Mouse (Mus musculus) midbrain, embryonic 12.5 days (tissue): ENCODE results near the gene Opalin. TPM values are rescaled to one million over a fixed set of nuclear protein-coding genes. Genes with fewer than 3 reads are reported as not detected.

Experiments used
- ATAC-seq: fragments of 200-750 bp; cut with Nextera tagmentation; 2 replicates; pipeline ENCODE4 v1.8.0; 2017; ENCODE audit warnings: low read depth, moderate TSS enrichment, moderate library complexity; ENCODE audit not compliant: low FRiP score
- H3K27ac ChIP-seq: fragments of 300-500 bp; sonication (generic); replicated peaks from 2 replicates; pipeline ENCODE4 v1.5.1; 2016; ENCODE audit warnings: mild to moderate bottlenecking
- H3K27me3 ChIP-seq: fragments of 300-500 bp; sonication (generic); 2 replicates; pipeline ENCODE4 v1.6.1; 2016; ENCODE audit warnings: mild to moderate bottlenecking
- H3K36me3 ChIP-seq: fragments of 300-500 bp; sonication (generic); 2 replicates; pipeline ENCODE4 v1.6.1; 2016
- H3K4me1 ChIP-seq: fragments of 300-500 bp; sonication (generic); 2 replicates; pipeline ENCODE4 v1.6.1; 2016
- H3K4me2 ChIP-seq: fragments of 300-500 bp; sonication (generic); replicated peaks from 2 replicates; pipeline ENCODE4 v1.6.1; 2016; ENCODE audit warnings: mild to moderate bottlenecking, moderate library complexity
- H3K4me3 ChIP-seq: fragments of 300-500 bp; sonication (generic); 2 replicates; pipeline ENCODE4 v1.5.1; 2016; ENCODE audit warnings: mild to moderate bottlenecking
- H3K9ac ChIP-seq: fragments of 300-500 bp; sonication (generic); replicated peaks from 2 replicates; pipeline ENCODE4 v1.6.1; 2016; ENCODE audit warnings: mild to moderate bottlenecking, moderate library complexity
- H3K9me3 ChIP-seq: fragments of 300-500 bp; sonication (generic); 2 replicates; pipeline ENCODE4 v1.6.1; 2016; ENCODE audit warnings: mild to moderate bottlenecking
- WGBS: fragments of 180-500 bp; shearing (Covaris S2); methylation state at CpG from one replicate; pipeline ENCODE4 v1.1.7; 2016; 5-methylcytosine and 5-hydroxymethylcytosine counted together
- polyA plus RNA-seq: library from polyadenylated mRNA; unstranded; fragments of >200 nt; fragmentation: Nextera tagmentation; extraction: Ambion mirVana; gene quantifications from 2 replicates; pipeline ENCODE4 v1.2.1, GENCODE M21; 2016

Opalin gene
- polyA plus RNA-seq, 1 experiment from 2014 or later = not detected

DNA sequence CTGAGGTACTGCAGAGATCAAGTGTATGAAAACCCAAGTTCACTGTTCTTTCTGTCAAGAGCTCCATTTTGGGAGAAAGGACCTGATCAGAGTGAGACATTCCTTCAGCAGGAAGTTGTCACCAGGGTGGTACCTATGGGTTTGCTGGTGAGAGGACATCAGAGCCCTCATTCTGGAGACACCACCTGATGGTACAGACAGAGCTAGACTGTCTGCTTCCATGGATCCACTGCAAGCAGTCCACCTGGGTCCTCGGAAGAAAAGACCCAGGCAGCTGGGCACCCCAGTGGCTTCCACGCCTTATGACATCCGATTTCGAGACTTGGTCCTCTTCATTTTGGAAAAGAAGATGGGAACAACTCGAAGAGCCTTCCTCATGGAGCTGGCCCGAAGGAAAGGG, 47.7 kb downstream of the Opalin start, which contains the start of gene Dntt:
Gene Dntt (plus strand): TSS at position 57 of the 400 bp plus-strand sequence.
- Histone ChIP-seq H3K27ac (no peak within 1 kb of the TSS), H3K9me3 (no peaks in the 10 kb centered on the region), H3K27me3 (no peaks in the 10 kb centered on the region), H3K9ac (no peak within 1 kb of the TSS), H3K4me3 (no peak within 1 kb of the TSS), H3K4me2 (no peak within 1 kb of the TSS), H3K36me3 (no peaks in the 10 kb centered on the region), H3K4me1 (0 out of 2 replicates have a peak, but pooled peaks cover 3% of the 10 kb centered on the region)
- WGBS = 89% methylated on average over 6 of the region's 6 CpGs
- no peak for ATAC-seq

DNA sequence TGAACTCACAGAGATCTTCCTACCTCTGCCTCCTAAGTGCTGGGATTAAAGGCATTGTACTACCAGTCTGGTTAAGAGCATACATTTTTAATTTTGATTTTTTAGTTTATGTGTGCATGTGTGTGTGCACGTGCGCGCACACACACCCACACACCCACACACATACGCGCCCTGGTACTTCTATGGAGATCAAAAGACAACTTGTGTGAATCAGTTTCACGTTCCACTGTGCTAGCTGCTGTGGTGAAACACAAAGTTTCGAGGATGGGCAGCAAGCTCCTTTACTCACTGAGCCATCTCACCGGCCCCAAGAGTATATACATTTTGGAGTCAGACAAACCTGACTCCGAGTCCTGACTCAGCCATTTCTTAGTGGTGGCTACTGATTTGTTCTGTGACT, 49.3 kb downstream of the Opalin start:
- WGBS = 94% methylated on average over 9 of the region's 9 CpGs
- H3K27me3 ChIP-seq = no peaks in the 10 kb centered on the region

DNA sequence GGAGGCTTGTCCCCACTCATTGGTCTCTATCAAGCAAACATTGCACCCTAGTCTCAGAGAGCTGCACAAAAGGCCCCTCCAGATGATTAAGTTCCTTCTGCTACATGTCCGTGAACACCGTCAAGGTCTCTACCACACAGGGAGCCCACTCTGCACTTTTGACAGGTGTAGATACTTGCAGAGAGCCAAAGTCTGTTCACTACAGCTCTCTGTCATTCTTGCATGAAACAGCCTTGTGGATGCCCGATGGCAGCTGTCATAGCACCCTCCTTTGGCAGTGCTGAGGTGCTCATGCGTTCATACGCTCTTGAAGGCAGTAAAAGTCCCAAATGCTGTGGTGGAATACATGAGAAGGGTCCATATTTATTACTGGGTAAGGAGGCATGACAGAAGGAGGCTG, 49.9 kb downstream of the Opalin start:
- H3K4me1 ChIP-seq = 0 out of 2 replicates have a peak, but pooled peaks cover 3% of the 10 kb centered on the region
- no peak overlapping the region for H3K4me3 ChIP-seq
- H3K9me3 ChIP-seq = no peaks in the 10 kb centered on the region
- no peak overlapping the region for H3K9ac ChIP-seq
- H3K27me3 ChIP-seq = no peaks in the 10 kb centered on the region
- no peak overlapping the region for H3K27ac ChIP-seq
- no peaks in the 10 kb centered on the region for H3K36me3 ChIP-seq
- H3K4me2 ChIP-seq = no peak overlapping the region
- 93% methylated on average over 5 of the region's 5 CpGs for WGBS
- ATAC-seq = no peak

More for the DNA sequence above, 49.3 kb downstream of the Opalin start:
- Histone ChIP-seq H3K4me2 (no peak overlapping the region), H3K27ac (no peak overlapping the region), H3K4me1 (0 out of 2 replicates have a peak, but pooled peaks cover 3% of the 10 kb centered on the region), H3K9ac (no peak overlapping the region), H3K4me3 (no peak overlapping the region), H3K36me3 (no peaks in the 10 kb centered on the region), H3K9me3 (no peaks in the 10 kb centered on the region)
- ATAC-seq = no peak

- Histone ChIP-seq H3K4me2 (no peak overlapping the region), H3K9me3 (no peaks in the 10 kb centered on the region), H3K36me3 (no peaks in the 10 kb centered on the region), H3K27ac (no peak overlapping the region), H3K27me3 (no peaks in the 10 kb centered on the region), H3K4me1 (0 out of 2 replicates have a peak, but pooled peaks cover 3% of the 10 kb centered on the region), H3K9ac (no peak overlapping the region), H3K4me3 (no peak overlapping the region)
- 86% methylated on average over 8 of the region's 8 CpGs for WGBS
- ATAC-seq = no peak
Measured at GRCm38 (mm10) chr19:41026551-41026950, 50.4 kb downstream of the Opalin start.

GRCm38 (mm10) chr19:41022244-41022643, 54.7 kb downstream of the Opalin start:
- Histone ChIP-seq H3K9me3 (no peaks in the 10 kb centered on the region), H3K4me2 (no peak overlapping the region), H3K9ac (no peak overlapping the region), H3K4me1 (no peaks in the 10 kb centered on the region), H3K36me3 (no peaks in the 10 kb centered on the region), H3K27ac (no peak overlapping the region), H3K27me3 (no peaks in the 10 kb centered on the region; the same call in 1 of the 2 replicates), H3K4me3 (no peak overlapping the region)
- 87% methylated on average over 4 of the region's 4 CpGs for WGBS
- no peak for ATAC-seq

DNA sequence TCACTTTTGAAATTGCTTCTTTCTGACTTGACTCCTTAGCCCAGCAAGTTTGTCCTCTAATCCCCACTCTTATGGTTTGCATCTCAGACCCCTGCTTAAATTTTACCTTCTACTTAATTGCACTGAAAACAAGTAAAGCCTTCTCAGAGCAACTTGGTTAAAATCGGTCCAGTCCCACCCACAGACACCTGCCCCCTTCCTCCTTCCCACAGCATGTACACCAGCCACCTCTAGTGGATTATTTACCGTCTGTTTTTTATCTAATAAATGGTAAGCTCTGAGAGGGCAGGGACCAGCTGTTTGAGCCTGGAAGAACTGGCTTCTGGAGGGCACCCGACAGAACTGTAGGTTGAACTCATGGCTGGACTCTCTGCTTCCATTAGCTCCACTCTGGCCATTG, 56.4 kb downstream of the Opalin start:
- no peak for ATAC-seq
- Histone ChIP-seq H3K4me3 (no peak overlapping the region), H3K27ac (no peak overlapping the region), H3K9me3 (no peaks in the 10 kb centered on the region), H3K36me3 (no peaks in the 10 kb centered on the region), H3K4me1 (peaks cover 3% of the 10 kb centered on the region; the same call in 1 of the 2 replicates), H3K4me2 (no peak overlapping the region), H3K9ac (no peak overlapping the region), H3K27me3 (peaks cover 4% of the 10 kb centered on the region; the same call in 1 of the 2 replicates)
- WGBS = 74% methylated on average over 3 of the region's 3 CpGs

DNA sequence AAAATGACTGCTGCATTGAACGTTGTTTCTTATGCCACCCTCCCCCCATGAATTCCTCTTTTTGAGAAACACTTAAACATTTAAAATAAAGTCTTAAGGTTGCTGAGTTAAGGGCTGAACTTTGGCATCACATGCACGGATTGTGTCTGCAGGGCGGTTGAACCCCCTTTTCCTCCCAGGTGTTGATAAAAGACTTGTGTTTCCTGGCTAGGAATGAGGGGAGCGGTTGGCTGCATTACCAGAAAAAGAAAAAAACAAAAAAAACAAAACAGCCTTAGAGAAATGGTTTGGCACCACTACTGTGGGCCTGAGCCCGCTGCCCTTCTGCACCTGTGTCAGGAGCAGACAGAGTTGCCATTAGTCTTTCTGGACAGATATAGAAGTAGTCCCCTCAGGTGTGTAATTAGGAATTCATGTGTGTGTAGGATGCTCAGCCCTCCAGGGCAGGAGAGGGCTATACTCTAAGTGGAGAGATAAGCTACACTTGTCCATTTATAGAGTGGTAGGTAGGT, 57.7 kb downstream of the Opalin start:
- Histone ChIP-seq H3K4me3 (no peak overlapping the region), H3K9me3 (no peaks in the 10 kb centered on the region), H3K9ac (no peak overlapping the region), H3K27ac (no peak overlapping the region), H3K27me3 (peaks cover 15% of the 10 kb centered on the region; the same call in 1 of the 2 replicates), H3K4me1 (peaks cover 3% of the 10 kb centered on the region; the same call in 1 of the 2 replicates), H3K36me3 (no peaks in the 10 kb centered on the region), H3K4me2 (no peak overlapping the region)
- 85% methylated on average over 5 of the region's 5 CpGs for WGBS
- no peak for ATAC-seq

DNA sequence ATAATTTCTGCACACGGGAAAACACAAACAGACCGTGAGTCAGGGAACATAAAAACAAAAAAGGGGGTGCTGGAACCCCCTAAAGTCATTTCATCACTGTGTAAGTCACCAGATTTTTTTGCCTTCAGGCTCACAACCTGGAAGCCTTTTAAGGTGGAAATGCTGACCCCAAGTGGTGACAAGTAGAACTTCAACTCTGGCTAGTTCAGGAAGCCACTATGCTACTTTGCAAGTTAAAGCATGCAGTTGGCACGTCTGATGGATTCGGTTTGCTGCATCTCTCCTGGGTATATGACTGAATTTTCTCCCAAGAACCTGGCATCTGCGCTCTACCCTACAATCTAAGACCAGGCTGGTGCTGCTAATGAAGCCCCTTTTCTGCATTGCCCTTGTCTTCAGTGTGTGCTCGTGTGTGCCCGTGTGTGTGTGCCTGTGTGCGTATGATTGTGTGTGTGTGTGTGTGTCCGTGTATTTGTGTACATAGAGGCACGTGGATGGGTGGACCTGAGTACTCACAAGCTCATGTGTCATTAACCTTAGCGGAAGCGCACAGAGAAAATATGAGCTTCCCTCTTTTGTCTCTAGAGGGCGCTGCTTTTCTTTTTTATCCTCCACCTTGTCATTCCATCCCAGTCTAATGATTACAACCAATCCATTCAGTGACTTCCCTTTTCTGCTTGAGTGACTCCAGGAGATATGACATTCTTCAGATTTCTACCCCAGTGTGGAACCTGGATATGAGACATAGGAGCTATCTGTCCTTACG, 60.8 kb downstream of the Opalin start:
- H3K27me3 ChIP-seq = peaks cover 29% of the 10 kb centered on the region; the same call in 1 of the 2 replicates
- H3K4me1 ChIP-seq = peaks cover 3% of the 10 kb centered on the region; the same call in 1 of the 2 replicates
- H3K27ac ChIP-seq = no peak overlapping the region
- no peaks in the 10 kb centered on the region for H3K36me3 ChIP-seq
- peak overlapping the region; percentile 18; the same call in 1 of the 2 replicates for H3K4me3 ChIP-seq
- peak; percentile 49; the same call in 1 of the 2 replicates for ATAC-seq
- WGBS = 17% methylated on average over 14 of the region's 14 CpGs
- H3K9ac ChIP-seq = no peak overlapping the region
- no peaks in the 10 kb centered on the region for H3K9me3 ChIP-seq
- H3K4me2 ChIP-seq = peak overlapping the region; percentile 48

GRCm38 (mm10) chr19:41014003-41014402, 62.9 kb downstream of the Opalin start:
- H3K27me3 ChIP-seq = peaks cover 29% of the 10 kb centered on the region; the same call in 1 of the 2 replicates
- no peak overlapping the region for H3K4me3 ChIP-seq
- H3K36me3 ChIP-seq = no peaks in the 10 kb centered on the region
- peaks cover 3% of the 10 kb centered on the region; the same call in 1 of the 2 replicates for H3K4me1 ChIP-seq
- no peak overlapping the region for H3K27ac ChIP-seq
- no peak for ATAC-seq
- no peak overlapping the region for H3K9ac ChIP-seq
- H3K4me2 ChIP-seq = no peak overlapping the region
- 30% methylated on average over 9 of the region's 9 CpGs for WGBS
- no peaks in the 10 kb centered on the region for H3K9me3 ChIP-seq

DNA sequence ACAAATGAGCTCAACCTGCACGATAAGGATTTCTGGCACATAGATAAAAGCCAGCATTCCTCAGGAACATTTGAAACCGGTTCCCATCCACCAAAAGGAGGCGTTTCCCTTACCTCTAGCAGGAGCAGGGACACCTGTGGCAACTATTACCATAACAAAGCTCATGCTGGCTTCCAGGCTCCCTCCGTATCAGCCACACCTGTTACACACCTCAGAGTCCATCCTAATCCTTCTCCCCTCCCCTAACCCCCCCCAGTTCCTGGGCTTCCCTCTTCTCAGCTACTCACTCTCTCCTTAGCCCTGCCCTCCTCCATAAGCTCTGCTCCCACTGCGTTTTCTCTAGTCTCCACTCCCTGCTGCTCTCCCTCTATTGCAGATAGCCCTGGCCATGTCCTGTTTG, 63.3 kb downstream of the Opalin start:
- H3K27ac ChIP-seq = no peak overlapping the region
- 5% methylated on average over 5 of the region's 5 CpGs for WGBS
- peaks cover 3% of the 10 kb centered on the region; the same call in 1 of the 2 replicates for H3K4me1 ChIP-seq
- no peak overlapping the region for H3K4me2 ChIP-seq
- H3K9ac ChIP-seq = no peak overlapping the region
- peaks cover 29% of the 10 kb centered on the region; the same call in 1 of the 2 replicates for H3K27me3 ChIP-seq
- no peaks in the 10 kb centered on the region for H3K36me3 ChIP-seq
- no peaks in the 10 kb centered on the region for H3K9me3 ChIP-seq
- ATAC-seq = no peak
- H3K4me3 ChIP-seq = no peak overlapping the region
